Mouse (Mus musculus) thymus, postnatal 4 days (tissue): Measurements from ENCODE around the gene Nptxr.

ENCODE experiments used
- DNase-seq: peaks from one replicate; pipeline ENCODE4 v3.0.0; 2021

The Nptxr gene

GRCm38 (mm10) chr15:79750266-79750665 lies 54.3 kb downstream of the Nptxr start:
- DNase-seq: no peak

- no peak for DNase-seq
These were observed 55.4 kb downstream of the Nptxr start for GRCm38 (mm10) chr15:79749162-79749561.

- DNase-seq: peak; percentile 71
These were observed 56.6 kb downstream of the Nptxr start for GRCm38 (mm10) chr15:79747998-79748397.

GRCm38 (mm10) chr15:79745883-79746282 lies 58.7 kb downstream of the Nptxr start:
- DNase-seq: no peak

GRCm38 (mm10) chr15:79745312-79745711 lies 59.3 kb downstream of the Nptxr start:
- DNase-seq: no peak

- DNase-seq: no peak
These were observed 59.8 kb downstream of the Nptxr start for GRCm38 (mm10) chr15:79744742-79745141.

- DNase-seq: no peak
These were observed 60.6 kb downstream of the Nptxr start for GRCm38 (mm10) chr15:79744001-79744400.

GRCm38 (mm10) chr15:79742706-79743023 lies 61.9 kb downstream of the Nptxr start:
- no peak for DNase-seq

GRCm38 (mm10) chr15:79741921-79742705 lies 62.5 kb downstream of the Nptxr start, which contains the start of gene Sun2:
Gene Sun2 (minus strand): TSS chr15:79742536.
- DNase-seq: peak; percentile 97

GRCm38 (mm10) chr15:79741173-79741858 lies 63.2 kb downstream of the Nptxr start:
- DNase-seq: peak; percentile 60

- DNase-seq: no peak
These were observed 63.8 kb downstream of the Nptxr start for GRCm38 (mm10) chr15:79740739-79741138.
